Mouse (Mus musculus) lung, postnatal 10 days (tissue): ENCODE measurements around the gene Serpina3f.
"Not testable (repeated sequence)": the region's sequence is repeated elsewhere in the genome, so short reads cannot be mapped to it uniquely, and the experiment has no call there.

Experiments
- DNase-seq: peaks from one replicate; pipeline ENCODE4 v3.0.0; 2021

The Serpina3f gene

DNA sequence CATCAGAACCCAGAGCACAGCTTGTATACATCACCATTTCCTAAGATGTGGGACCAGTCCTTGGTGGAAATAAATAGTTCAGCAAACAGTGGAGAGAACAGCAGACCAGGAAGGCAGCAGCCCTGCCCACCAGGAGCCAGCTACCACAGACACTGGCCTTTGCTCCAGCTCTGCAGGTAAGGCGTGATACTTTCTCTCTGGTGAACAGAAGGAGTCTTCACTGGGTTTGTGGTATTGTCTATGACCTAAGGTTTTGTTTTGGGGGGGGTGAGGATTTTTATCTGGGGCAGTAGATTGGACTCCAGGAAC is at the start of gene Serpina3f:
Gene Serpina3f (plus strand): TSS at position 100 of the 309 bp plus-strand sequence.
- no peak for DNase-seq

DNA sequence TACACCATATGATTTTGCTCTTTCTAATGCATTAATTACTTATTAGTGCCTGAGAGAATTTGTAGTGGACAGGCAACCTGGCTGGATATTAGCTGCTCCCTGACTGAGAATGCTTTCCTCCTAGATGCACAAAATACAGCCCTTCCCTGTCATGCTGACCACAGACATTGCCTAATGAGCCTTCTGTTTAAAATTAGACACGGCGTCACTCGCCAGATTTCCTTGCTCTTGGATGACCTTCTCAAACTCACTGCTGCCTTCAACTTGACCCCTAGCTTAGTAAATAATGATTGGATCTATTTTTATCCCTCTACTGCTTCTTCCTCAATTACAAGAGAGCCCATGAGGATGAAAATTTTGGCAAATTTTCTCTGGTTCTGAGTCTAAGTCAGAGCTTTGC is 39.6 kb upstream of the Serpina3f start:
- peak; percentile 51 for DNase-seq

DNA sequence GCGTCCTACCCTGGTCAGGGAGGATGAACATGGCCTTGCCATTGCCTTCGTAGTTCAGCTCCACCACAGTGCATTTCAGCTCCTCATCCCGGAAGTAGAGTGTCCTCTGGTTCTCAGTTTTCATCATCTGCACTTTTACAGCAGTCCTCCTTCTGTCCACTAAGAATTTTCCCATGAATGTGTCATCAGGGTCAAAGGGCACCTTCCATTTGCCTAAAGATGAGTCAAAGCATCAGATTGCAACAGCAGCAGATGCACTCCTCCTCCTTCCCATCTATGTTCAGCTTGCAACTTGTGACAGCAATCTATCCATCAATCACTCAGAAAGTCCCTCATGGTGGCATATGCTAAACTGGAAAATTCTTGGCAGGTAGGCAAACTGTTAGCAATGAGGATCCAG is 38.7 kb upstream of the Serpina3f start:
- no peak for DNase-seq

DNA sequence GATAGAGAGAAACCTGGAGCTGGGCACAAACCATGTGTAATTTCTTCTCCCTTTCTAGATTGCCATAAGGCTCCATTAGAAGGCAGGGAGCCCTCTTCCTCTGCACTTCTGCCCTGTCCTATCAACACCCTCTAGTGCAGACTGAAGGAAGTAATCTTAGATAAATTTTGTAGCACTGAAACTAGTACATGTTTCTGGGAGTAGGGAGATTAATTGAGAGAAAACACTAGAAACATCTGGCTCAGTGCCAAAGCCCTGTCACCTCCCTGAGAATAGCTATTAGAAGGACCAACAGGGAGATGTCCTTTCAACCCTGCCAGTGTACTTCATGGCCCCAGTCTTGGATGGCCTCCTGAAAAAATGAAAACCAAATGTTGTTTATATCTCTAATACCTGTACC is 35.8 kb upstream of the Serpina3f start:
- DNase-seq, result no peak

GRCm38 (mm10) chr12:104178987-104179386 is 35.4 kb upstream of the Serpina3f start:
- DNase-seq, result no peak

- DNase-seq, result no peak
These were observed 29.3 kb upstream of the Serpina3f start for GRCm38 (mm10) chr12:104185046-104185445.

DNA sequence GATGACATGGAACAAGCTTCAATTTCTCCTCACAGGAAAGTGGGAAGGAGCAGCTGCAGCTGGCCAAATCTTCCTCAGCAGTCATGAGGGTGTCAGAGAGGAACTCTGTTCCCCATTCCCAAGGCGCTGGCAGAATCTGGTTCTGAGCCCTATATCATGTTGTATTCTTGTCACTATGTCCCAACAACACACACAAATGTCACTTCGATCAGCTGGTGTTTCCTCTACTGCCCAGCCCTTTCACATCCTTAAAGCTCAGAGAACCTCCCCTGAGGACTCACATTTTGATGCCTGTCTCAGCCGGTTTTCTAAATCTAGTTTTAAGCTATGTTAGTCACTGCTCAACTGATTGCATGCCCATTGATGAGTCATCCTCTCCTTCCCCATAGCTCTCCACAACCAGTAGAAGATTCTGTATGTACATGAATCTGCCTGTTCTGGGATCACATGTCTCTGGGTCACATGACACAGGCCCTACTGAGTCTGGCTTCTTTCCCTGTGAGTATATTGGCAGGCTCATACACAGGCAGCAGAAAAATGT is 28.2 kb upstream of the Serpina3f start:
- DNase-seq, result peak; percentile 64

DNA sequence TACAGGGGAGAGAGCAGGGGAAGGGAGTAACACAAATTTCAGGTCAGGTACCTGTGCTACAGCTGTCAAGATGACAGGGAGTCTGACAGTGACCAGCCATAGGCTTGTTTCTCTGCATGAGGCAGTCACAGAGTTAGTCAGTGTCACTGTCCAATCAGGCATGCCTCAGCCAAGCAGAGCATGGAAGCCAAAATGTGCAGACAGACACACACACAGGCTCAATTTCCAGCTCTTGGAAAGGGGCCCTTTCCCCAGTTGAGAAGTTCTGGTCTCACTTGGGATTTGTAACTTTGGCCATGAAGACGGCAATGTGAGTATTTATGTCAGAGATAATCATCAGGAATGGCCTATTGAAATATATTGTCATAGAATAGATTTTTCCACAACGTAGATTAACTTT is 25.1 kb upstream of the Serpina3f start:
- DNase-seq, result no peak

DNA sequence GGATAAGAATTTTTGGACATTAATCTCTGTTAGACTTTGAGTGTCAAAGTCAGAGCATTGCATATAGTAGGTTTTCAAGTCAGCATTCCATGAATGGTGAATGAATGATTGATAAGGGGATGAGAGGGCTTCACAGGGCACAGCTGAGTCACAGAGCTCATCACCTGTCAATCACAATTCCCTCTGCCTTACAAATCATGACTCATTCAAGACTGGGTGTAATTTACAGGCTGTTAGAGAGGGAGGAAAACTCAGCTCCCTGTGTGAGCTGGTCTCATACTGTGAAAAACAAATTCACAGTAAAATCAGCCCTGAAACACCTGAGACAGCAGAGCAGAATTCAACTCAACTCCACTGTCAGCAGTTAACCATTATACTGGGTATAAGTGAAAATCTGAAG is 23.5 kb upstream of the Serpina3f start:
- no peak for DNase-seq

DNA sequence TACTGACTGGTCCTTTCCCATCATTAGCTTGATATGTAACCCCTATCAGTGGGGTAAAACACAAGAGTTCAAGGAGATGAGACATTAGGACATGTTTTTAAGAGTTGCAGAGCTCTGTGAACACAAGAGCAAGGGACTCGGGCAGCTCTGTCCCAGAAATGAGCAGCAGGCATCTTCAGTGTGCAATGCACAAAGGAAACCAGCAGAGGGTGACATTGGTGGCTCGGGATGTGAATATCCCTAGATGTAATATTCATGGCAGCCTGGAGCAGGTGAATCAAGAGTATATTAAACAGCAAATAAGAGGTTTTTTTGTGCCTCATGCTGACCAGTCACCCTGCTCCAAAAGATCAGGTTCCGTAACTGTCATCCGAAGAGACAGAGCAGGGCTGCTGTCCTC is 5.2 kb upstream of the Serpina3f start:
- DNase-seq, result no peak

DNA sequence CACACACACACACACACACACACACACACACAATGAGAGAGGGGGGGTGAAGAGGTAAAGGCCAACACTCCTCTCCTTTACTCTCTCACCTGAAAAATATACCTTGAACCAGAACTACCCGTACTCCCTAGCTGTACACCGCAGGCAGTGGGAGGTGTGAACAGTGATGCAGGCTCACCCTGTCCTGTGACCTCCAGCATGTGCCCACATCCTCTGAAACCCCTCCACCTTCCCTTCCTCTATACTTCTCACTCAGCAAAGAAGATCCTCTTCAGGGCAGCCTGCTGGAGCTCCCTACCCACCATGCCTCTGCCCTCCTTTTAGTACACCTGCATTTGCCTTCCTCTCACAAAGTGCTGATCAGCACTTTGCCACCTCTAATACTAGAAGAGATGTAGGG is 4.5 kb upstream of the Serpina3f start:
- DNase-seq, result no peak

DNA sequence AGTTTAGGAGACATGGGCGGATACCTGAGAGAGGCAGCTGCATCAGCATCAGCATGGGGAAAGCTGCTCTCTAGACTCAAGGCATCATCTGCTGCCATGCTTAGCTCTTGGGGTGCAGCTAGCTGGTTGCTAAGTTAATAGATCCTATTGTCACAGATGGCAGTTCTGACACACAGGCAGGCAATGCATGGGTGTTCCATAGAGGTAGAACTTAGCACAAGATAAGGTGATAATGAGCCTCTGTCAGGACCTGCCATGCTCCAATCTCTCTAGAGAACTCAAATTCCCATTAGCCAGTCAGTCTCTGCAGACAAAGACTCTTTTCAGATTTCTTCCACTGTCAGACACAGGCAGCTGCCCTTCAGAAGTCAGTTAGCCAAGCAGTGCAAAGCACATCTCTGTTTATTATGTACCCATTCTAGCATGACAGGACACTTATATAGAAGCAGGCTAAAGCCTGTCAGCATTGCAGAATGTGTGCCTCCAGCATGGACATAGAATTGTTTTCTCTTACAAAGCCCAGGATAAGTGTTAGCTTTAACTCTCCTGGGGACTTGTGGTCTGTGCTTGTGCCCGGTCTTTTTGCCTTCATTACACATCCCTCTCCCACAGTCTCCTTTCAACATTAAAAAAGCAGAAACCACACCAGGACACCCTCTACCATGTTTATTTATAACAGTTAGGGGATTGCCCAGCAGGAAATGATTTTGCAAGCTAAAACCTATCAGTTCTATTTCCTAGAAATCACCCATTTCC is 477 bp upstream of the Serpina3f start:
- DNase-seq, result no peak

- no peak for DNase-seq
These were observed 905 bp downstream of the Serpina3f start for GRCm38 (mm10) chr12:104215249-104215648.

GRCm38 (mm10) chr12:104221616-104222015 is 7.3 kb downstream of the Serpina3f start:
- no peak for DNase-seq

DNA sequence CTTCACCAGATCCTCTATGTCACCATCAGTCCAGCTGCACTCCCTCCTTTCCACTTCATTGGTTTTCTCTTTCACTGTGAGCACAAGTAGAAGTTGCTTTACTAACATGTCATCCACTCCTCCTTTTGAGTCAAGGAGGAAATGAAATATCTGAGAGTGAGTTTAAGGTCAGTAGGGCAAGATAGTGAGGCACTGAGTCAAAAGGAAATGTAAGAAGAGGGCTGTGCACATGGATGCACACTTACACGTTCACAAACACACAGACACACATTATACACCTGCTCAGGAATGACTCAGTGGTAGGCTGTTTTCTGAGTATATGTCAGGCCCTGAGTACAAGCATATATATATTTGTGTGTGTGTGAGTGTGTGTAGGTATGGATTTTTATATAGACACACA is 9.3 kb downstream of the Serpina3f start:
- DNase-seq, result no peak

- peak; percentile 19 for DNase-seq
These were observed 10.4 kb downstream of the Serpina3f start for GRCm38 (mm10) chr12:104224598-104225300.

- DNase-seq, result no peak
These were observed 16.4 kb downstream of the Serpina3f start for GRCm38 (mm10) chr12:104230762-104231161.

GRCm38 (mm10) chr12:104235915-104236314 is 21.6 kb downstream of the Serpina3f start, which contains the start of gene Serpina3g:
TSS of gene Serpina3g (plus strand) at chr12:104236245.
- DNase-seq, result no peak

DNA sequence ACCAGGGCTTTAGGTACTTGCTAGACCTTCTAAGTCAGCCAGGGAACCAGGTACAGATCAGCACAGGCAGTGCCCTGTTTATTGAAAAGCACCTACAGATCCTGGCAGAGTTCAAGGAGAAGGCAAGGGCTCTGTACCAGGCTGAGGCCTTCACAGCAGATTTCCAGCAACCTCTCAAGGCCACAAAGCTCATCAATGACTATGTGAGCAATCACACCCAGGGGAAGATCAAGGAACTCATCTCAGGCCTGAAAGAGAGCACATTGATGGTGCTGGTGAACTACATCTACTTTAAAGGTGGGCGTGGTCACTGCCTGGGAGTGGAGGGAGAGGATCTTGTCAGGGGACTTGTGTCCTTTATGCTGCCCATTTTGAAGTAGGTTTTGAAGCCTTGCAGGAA is 23.7 kb downstream of the Serpina3f start:
- DNase-seq, result not testable (repeated sequence)

- peak; percentile 7 for DNase-seq
These were observed 29.0 kb downstream of the Serpina3f start for GRCm38 (mm10) chr12:104243307-104243706.

DNA sequence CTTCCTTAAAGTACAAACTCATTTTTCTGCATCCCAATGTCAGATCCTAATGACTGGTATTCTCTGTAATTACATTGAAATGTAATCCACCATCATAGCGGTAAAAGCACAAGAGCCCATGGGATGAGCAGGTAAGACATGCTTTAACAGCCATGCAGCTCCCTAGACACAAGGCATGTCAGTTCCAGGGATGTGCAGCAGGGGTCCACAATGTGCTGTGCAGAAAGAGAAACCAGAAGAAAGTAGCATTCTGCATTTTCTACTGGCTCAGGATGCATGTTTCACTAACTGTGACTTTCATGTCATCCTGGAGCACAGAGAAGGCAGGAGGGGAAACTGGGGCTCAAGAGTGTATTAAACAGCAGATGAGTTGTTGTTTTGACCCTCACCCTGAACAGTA is 30.7 kb downstream of the Serpina3f start:
- peak; percentile 46 for DNase-seq

DNA sequence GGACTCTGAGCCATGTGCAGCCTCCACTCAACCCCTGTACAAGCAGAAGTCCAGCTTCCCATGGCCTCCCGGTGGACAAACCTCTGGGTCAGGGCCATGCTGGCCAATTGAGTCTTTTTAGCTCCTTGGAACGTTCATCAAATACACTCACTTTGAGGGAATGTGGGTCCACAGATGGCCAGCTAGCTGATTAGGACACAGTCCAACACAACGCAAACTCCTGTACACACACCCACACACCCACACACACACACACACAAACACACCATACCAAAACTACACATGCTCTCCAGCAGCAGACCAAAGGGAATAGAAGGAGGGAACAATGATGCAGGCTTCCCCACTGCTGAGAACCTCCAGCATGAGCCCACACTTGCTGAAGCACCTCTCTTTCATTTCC is 31.3 kb downstream of the Serpina3f start:
- no peak for DNase-seq

DNA sequence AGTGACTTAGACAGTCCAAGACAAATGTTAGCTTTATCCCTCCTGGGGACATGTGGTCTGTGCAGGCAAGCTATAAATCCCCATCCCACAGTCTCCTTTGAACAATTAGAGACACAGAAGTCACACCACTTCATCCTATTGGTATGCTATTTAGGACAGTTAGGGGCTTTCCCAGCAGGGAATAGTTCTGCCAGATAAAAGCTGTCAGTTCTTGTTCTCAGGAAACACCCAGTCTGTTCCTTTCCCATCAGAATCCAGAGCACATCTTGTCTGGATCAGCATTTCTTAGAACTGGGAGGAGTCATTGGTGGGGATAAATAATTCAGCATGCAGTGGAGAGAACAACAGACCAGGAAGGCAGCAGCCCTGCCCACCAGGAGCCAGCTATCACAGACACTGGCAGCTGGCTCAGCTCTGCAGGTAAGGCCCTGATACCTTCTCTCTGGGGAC is 33.2 kb downstream of the Serpina3f start:
- DNase-seq, result peak; percentile 11

DNA sequence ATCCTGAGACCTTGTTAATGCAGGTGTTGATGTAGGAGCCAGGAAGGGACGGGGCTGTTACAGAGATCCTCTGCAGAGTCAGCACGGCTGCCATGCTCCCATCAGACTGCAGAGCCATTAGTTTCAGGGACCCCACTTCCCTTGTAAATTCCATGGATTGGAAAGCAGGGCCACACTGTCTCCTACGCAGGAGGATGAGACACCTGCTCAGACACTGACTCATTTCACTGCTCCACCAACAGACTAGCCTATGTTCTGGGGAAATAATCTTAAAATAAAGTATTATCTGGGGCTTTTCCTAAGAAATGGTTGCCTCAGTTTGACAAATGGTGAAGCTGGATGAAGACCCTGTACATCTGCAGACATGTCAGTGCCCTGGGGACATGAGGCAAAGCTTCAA is 33.9 kb downstream of the Serpina3f start:
- DNase-seq, result no peak
